Mouse (Mus musculus) activated CD4-positive, CD25-positive, alpha-beta regulatory T cell (primary cell): ENCODE results near the gene Gm10160. TPM values are rescaled to one million over a fixed set of nuclear protein-coding genes. Genes with fewer than 3 reads are reported as not detected.

Experiments used
- polyA plus RNA-seq, 2 experiments: library from polyadenylated mRNA; unstranded; fragments of 100-300 nt; shearing (Covaris generic); gene quantifications; one replicate each; pipeline ENCODE4 v1.2.1; 2017

Gm10160 gene
- polyA plus RNA-seq = not detected

GRCm38 (mm10) chr7:81855694-81856093, at the start of gene Gm10160:
Gene Gm10160 (minus strand): TSS chr7:81855794.

DNA sequence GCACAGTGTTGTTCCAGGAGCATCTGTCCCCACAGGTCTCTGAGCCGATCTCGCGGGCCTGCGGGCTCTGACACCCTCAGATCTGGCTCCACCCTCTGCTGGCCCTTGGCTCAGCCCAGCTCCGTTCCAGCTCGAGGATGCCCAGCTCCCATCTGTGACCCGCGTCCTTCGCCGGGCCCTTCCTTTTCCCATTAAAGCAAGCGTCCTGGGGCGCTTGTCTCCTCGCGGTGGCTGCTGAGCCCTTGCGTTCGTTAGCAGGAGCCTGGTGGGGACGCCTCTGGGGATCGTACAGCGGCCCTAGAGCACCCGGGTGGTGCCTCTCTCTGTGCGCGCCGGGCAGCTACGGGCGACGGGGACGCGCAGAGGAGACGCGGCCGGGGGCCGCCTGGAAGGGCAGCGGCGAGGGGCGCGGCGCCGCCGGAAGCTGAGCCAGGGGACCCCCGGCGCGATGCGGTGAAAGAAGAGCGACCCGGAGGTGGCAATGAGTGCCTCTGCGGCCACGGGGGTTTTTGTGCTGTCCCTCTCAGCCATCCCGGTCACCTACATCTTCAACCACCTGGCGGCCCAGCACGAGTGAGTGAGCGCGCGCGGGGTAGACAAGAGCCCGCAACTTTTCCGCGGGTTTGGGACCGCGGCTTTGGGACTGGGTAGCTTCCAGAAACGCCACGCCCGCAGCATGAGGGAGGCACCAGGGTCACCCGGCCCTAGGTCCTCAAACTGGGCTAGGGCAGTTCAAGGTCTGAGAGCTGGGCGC, 3.6 kb upstream of the Gm10160 start, which contains the start of gene Tm6sf1:
TSS of gene Tm6sf1 (plus strand) at position 34 of the 754 bp plus-strand sequence.

DNA sequence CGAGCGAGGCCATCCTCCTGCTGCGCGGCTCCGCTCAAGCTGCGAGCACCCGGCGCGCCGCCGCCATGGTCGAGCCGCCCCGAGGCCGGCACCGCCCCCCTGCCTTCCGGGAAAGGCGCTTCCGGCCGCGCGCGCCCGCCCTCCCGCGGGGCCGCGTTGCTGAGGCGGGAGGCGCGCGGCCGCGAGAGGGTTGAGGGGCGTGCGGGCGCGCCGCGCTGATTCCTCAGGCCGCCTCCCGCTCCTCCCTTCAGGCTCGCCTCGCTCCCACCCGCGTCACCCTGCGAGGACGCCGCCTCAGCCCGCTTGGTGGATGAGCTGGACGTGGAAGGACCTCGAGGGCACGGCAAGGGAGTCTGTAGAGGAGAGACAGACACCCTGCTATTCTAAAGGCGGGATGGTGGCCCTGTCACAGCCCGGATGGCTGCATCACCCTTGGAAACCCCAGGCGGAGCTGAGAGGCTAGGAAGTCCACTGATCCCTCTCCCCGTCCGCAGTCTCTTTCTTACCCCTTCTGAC, 26.2 kb downstream of the Gm10160 start, which contains the start of gene Btbd1:
TSS of gene Btbd1 (minus strand) at position 53 of the 516 bp plus-strand sequence.

Other genes with a start within 250 kb of the Gm10160 start
- gene Homer2, start 148.3 kb downstream of the Gm10160 start, polyA plus RNA-seq = 1 to 10 TPM in 1 of 2 experiments, not detected in 1; 2.4 TPM
- gene Ramac, start 92.9 kb downstream of the Gm10160 start, polyA plus RNA-seq = 100 to 1,000 TPM; 150 to 151 TPM
- 10 to 100 TPM; 57.9 to 69.9 TPM for gene 3110040N11Rik, start 66.3 kb downstream of the Gm10160 start, polyA plus RNA-seq
- 100 to 1,000 TPM in 1 of 2 experiments, 10 to 100 TPM in 1; 89.3 to 108 TPM for gene Btbd1, start 26.4 kb downstream of the Gm10160 start, polyA plus RNA-seq
- gene Tm6sf1, start 3.2 kb upstream of the Gm10160 start, polyA plus RNA-seq = 10 to 100 TPM in 1 of 2 experiments, 1 to 10 TPM in 1; 7.4 to 18.2 TPM
- gene Hdgfl3, start 78.7 kb upstream of the Gm10160 start, polyA plus RNA-seq = 10 to 100 TPM in 1 of 2 experiments, 1 to 10 TPM in 1; 7.1 to 11.7 TPM
- not detected for gene Bnc1, start 136.5 kb upstream of the Gm10160 start, polyA plus RNA-seq